Mouse (Mus musculus) bone marrow, adult 2 months (tissue): ENCODE data around the gene Prmt9. TPM values are rescaled to one million over a fixed set of nuclear protein-coding genes. Genes with fewer than 3 reads are reported as not detected.

Experiments used
- H3K27ac ChIP-seq: fragments of 200-500 bp; 2 replicates; pipeline ENCODE4 v1.5.1; 2012; ENCODE audit warnings: low read depth, mild to moderate bottlenecking, control low read depth, inconsistent platforms, low read length; ENCODE audit not compliant: control insufficient read depth, poor library complexity, insufficient read depth
- H3K4me1 ChIP-seq: fragments of 200-500 bp; 2 replicates; pipeline ENCODE4 v1.6.1; 2011; ENCODE audit warnings: low read length; ENCODE audit not compliant: control insufficient read depth, insufficient read depth
- H3K4me3 ChIP-seq: fragments of 200-500 bp; replicated peaks from 2 replicates; pipeline ENCODE3; 2011; ENCODE audit warnings: mild to moderate bottlenecking, low read depth, low read length, control low read depth; ENCODE audit not compliant: control insufficient read depth
- CTCF ChIP-seq: fragments of 200-500 bp; IDR thresholded peaks from 2 replicates; pipeline ENCODE4 v1.5.1; 2011; ENCODE audit warnings: low read length, control low read depth; ENCODE audit not compliant: control insufficient read depth, insufficient read depth
- POLR2A ChIP-seq: fragments of 200-500 bp; IDR thresholded peaks from 2 replicates; pipeline ENCODE4 v1.6.1; 2011; ENCODE audit warnings: low read depth, mild to moderate bottlenecking, control low read depth, low read length, borderline replicate concordance; ENCODE audit not compliant: control insufficient read depth
- WGBS: fragments of 180-500 bp; shearing (Covaris S2); methylation state at CpG from one replicate; pipeline ENCODE4 v1.1.7; 2018; 5-methylcytosine and 5-hydroxymethylcytosine counted together
- polyA plus RNA-seq: library from polyadenylated mRNA; stranded (reverse); fragments of >200 nt; gene quantifications from 2 replicates; pipeline ENCODE4 v1.2.4, GENCODE M21; 2011; ENCODE audit warnings: low replicate concordance; ENCODE audit not compliant: missing spikeins, insufficient read depth, insufficient read length

Gene Prmt9
- polyA plus RNA-seq, 1 experiment = 15.1 TPM

DNA sequence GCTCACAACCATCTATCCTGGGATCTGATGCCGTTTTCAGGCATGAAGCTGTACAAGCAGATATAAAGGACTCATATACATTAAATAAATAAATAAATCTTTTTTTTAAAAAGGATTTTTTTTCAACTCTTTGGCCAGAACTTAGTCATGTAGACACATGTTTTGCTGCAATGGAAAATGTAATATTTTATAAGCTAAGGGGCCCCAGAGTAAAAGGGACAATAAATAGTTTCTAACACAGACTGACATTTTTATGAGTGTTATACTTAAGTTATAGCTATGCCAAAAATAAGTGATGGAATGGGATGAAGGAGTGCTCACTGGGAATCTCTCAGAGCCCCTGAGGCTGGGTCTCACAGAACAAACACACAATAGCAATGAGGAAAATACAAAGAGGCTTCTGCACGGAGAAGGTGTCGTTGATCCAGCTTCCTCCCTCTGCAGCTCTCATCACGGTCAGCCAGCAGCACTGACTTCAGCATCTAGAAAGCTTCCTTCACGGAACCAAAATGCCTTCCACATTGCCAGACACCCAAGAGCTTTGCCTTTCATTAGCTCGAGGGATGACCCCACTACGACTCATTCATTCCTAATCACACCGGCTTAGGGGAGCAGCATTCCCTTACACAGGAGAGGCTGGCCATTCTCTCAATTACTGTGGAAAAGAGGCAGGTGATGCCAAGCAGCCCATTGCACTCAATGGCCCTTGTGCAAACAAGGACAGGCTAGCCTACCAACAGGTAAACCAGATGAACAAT is 28.0 kb upstream of the Prmt9 start:
- no peaks in the 10 kb centered on the region for H3K4me1 ChIP-seq
- H3K27ac ChIP-seq = no peak overlapping the region
- TF ChIP-seq POLR2A = no peak
- TF ChIP-seq CTCF = no peak
- no peak overlapping the region for H3K4me3 ChIP-seq
- WGBS = 88% methylated on average over 8 of the region's 8 CpGs

DNA sequence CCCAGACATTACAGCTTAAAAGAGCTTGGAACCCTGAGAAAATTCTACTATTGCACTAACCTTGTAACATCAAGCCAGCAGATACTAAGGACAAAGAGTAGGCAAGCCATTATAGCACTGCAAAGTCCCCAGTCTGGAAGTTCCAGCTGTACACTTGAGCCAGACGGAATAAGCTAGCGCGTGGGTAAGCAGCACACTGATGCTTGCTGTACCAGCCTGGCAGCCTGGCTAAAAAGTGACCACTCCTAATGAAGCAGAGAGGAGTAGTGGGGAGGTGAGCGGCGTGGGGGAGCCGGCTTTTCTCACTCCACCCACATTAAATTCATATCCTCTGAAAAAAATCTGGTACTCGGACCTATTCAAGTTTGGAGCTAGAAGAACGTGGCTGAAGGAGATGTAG is 26.2 kb upstream of the Prmt9 start:
- Histone ChIP-seq H3K4me3 (no peak overlapping the region), H3K4me1 (no peaks in the 10 kb centered on the region), H3K27ac (no peak overlapping the region)
- 85% methylated on average over 8 of the region's 8 CpGs for WGBS
- no peak for TF ChIP-seq POLR2A
- TF ChIP-seq CTCF = no peak

- H3K27ac ChIP-seq = no peak overlapping the region
- H3K4me3 ChIP-seq = no peak overlapping the region
- WGBS = 64% methylated on average over 14 of the region's 14 CpGs
- H3K4me1 ChIP-seq = no peaks in the 10 kb centered on the region
- no peak for TF ChIP-seq POLR2A
- TF ChIP-seq CTCF = no peak
Observed at GRCm38 (mm10) chr8:77524018-77524615, 25.1 kb upstream of the Prmt9 start.

GRCm38 (mm10) chr8:77524906-77525305 is 24.3 kb upstream of the Prmt9 start:
- no peak for TF ChIP-seq POLR2A
- H3K4me3 ChIP-seq = no peak overlapping the region
- no peaks in the 10 kb centered on the region for H3K4me1 ChIP-seq
- H3K27ac ChIP-seq = no peak overlapping the region
- 77% methylated on average over 2 of the region's 2 CpGs for WGBS

DNA sequence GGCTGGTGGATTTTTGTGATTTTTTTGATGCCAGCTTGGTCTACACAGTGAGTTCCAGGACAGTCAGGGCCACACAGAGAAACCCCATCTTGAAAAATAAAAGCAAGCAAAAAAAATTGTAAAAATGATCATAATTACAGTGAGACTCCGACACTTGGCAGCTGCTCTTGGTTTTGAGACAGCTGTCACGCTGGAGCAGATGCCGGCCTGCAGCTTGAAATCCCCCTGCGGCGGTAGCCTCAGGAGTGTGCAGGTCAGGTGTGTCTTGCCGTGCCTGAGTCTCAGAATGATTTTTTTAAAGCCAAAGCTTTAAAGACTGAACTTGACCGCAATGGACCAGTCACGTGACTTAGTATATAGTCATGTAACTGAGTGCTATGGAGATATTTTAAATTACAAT is 23.1 kb upstream of the Prmt9 start:
- WGBS = 92% methylated on average over 8 of the region's 8 CpGs
- Histone ChIP-seq H3K27ac (no peak overlapping the region), H3K4me1 (no peaks in the 10 kb centered on the region), H3K4me3 (no peak overlapping the region)
- TF ChIP-seq CTCF = no peak
- TF ChIP-seq POLR2A = no peak

GRCm38 (mm10) chr8:77534358-77534992 is 14.7 kb upstream of the Prmt9 start:
- H3K27ac ChIP-seq = peak overlapping the region; percentile 12; the same call in 1 of the 2 replicates
- H3K4me1 ChIP-seq = peaks cover 1% of the 10 kb centered on the region; the same call in 1 of the 2 replicates
- WGBS = 31% methylated on average over 8 of the region's 8 CpGs
- peak overlapping the region; percentile 32 for H3K4me3 ChIP-seq
- TF ChIP-seq CTCF (no peak), POLR2A (no peak)

GRCm38 (mm10) chr8:77535026-77535595 is 14.1 kb upstream of the Prmt9 start:
- Histone ChIP-seq H3K4me3 (no peak overlapping the region), H3K27ac (no peak overlapping the region), H3K4me1 (peaks cover 1% of the 10 kb centered on the region; the same call in 1 of the 2 replicates)
- 58% methylated on average over 5 of the region's 5 CpGs for WGBS
- no peak for TF ChIP-seq POLR2A
- peak; percentile 55 for TF ChIP-seq CTCF

DNA sequence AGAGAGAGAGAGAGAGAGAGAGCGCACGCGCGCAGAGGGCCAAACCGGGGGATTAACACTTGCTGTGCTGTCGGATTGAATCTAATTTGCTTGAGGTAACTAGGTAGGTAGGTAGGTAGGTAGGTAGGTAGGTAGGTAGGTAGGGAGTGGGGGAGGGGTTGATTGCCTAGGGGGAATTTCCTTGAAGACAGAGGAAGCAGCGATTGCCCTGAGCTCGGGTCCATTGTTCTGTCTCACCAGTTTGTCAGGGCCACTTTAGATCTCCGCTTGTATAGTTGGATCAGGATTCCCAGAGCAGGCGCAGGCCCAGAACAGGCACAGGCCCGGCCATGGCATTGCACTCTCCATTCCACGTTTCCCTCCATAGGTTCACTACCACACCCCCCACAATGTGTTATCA is 12.4 kb upstream of the Prmt9 start:
- H3K4me3 ChIP-seq = no peak overlapping the region
- TF ChIP-seq POLR2A (no peak), CTCF (no peak)
- peaks cover 1% of the 10 kb centered on the region; the same call in 1 of the 2 replicates for H3K4me1 ChIP-seq
- no peak overlapping the region for H3K27ac ChIP-seq
- 86% methylated on average over 12 of the region's 12 CpGs for WGBS
